ENCODE assay signal across 19 mouse cellular contexts in the genomic region with DNA sequence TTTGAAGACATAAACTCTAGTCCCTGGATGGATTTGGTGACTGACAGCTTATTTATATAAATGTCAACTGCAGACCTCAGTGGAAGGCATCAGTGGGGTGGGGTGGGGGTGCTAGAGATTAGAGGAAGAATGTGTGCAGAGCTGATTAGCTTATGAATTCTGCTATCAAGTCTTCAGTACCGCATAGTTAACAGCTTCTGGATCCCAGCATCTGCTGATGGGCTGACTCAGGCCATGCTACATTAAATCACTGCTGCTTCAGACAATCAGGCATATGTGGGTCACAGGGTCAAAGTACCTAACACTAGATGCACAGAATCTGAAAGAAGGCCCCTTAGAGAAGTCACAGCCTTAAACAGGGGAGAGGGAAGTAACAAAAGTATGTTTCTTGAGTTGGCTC.
DNase-seq lines count a peak whose midpoint lies in the region; ATAC-seq and TF ChIP-seq lines count a peak whose summit lies in the region.
"Had no signal": no experiment of that assay in that cellular context is flagged by ENCODE, and none has a peak within 500 bp of the region (broad histone marks: within the 10 kb centered on the region; RNA-seq: fewer than 3 reads in every experiment).

No protein-coding gene starts in this region.

- no peaks in the 10 kb centered on the region for H3K9me3 ChIP-seq in lung, embryonic 14.5 days (ENCODE audit: low read depth, low read length)
- no peaks in the 10 kb centered on the region for H3K9me3 ChIP-seq in midbrain, embryonic 13.5 days
- H3K9me3 ChIP-seq: embryonic facial prominence, embryonic 15.5 days; heart, embryonic 12.5 days; hindbrain, embryonic 15.5 days; kidney, embryonic 15.5 days had no signal

- no peak overlapping the region for H3K4me2 ChIP-seq in lung, embryonic 14.5 days
- no peak overlapping the region for H3K4me2 ChIP-seq in midbrain, embryonic 13.5 days (replicated peaks)
- H3K4me2 ChIP-seq: embryonic facial prominence, embryonic 15.5 days; heart, embryonic 12.5 days; hindbrain, embryonic 15.5 days; kidney, embryonic 15.5 days; liver, embryonic 11.5 days had no signal

- no peak overlapping the region for H3K9ac ChIP-seq in lung, embryonic 14.5 days
- no peak overlapping the region for H3K9ac ChIP-seq in midbrain, embryonic 13.5 days (replicated peaks)
- H3K9ac ChIP-seq: embryonic facial prominence, embryonic 15.5 days; heart, embryonic 12.5 days; hindbrain, embryonic 15.5 days; kidney, embryonic 15.5 days had no signal

- ATAC-seq in lung, embryonic 14.5 days (ENCODE audit: insufficient read depth), result no peak
- ATAC-seq in midbrain, embryonic 13.5 days, result peak; percentile 71
- ATAC-seq: intestine, embryonic 16.5 days had no signal

- no peaks in the 10 kb centered on the region for H3K4me1 ChIP-seq in lung, embryonic 14.5 days (ENCODE audit: insufficient read depth)
- peaks cover 36% of the 10 kb centered on the region for H3K4me1 ChIP-seq in midbrain, embryonic 13.5 days (replicated peaks)
- H3K4me1 ChIP-seq: embryonic facial prominence, embryonic 15.5 days; kidney, embryonic 15.5 days had no signal

- DNase-seq in lung, embryonic 14.5 days, result peak; percentile 9
- DNase-seq in lung, postnatal 14 days, result no peak
- DNase-seq in R1 (ENCODE audit: low read depth, low spot score), result peak; percentile 14
- DNase-seq in embryo, embryonic 10.5 days (ENCODE audit: low spot score), result peak; percentile 44
- DNase-seq in c-Kit-positive CD71-positive TER-119-positive erythroid progenitor cells, embryonic 14.5 days (ENCODE audit: low spot score), result no peak
- DNase-seq in frontal cortex, postnatal 36 days (ENCODE audit: low spot score in 2 of 2), result no peak
- DNase-seq: cerebellum, adult 9-11 months; heart, postnatal 14 days; kidney, postnatal 4 days; lung, adult 18-20 months; lung, postnatal 36 days; thymus, postnatal 36 days had no signal

- no peak overlapping the region for H3K4me3 ChIP-seq in lung, embryonic 14.5 days (ENCODE audit: low read depth, low read length)
- no peak overlapping the region for H3K4me3 ChIP-seq in midbrain, embryonic 13.5 days (replicated peaks)
- H3K4me3 ChIP-seq: embryonic facial prominence, embryonic 15.5 days; heart, embryonic 12.5 days; hindbrain, embryonic 15.5 days; kidney, embryonic 15.5 days had no signal

- no peak for TF ChIP-seq CTCF in lung, embryonic 14.5 days (IDR thresholded peaks at IDR 0.05; ENCODE audit: low read depth)

- no peak overlapping the region for H3K27ac ChIP-seq in lung, embryonic 14.5 days (ENCODE audit: low read depth)
- peak overlapping the region; percentile 69 for H3K27ac ChIP-seq in midbrain, embryonic 13.5 days
- H3K27ac ChIP-seq: embryonic facial prominence, embryonic 15.5 days; kidney, embryonic 15.5 days had no signal

- whole genome bisulfite sequencing in lung, embryonic 14.5 days, result 9% methylated on average over 1 of the region's 1 CpGs
- WGBS in midbrain, embryonic 13.5 days, result 6% methylated on average over 1 of the region's 1 CpGs

- no peaks in the 10 kb centered on the region for H3K27me3 ChIP-seq in lung, embryonic 14.5 days (ENCODE audit: insufficient read depth, low read length)
- H3K27me3 ChIP-seq in midbrain, embryonic 13.5 days, result no peaks in the 10 kb centered on the region
- H3K27me3 ChIP-seq: embryonic facial prominence, embryonic 15.5 days; heart, embryonic 12.5 days; hindbrain, embryonic 15.5 days; kidney, embryonic 15.5 days had no signal

- no peaks in the 10 kb centered on the region for H3K36me3 ChIP-seq in lung, embryonic 14.5 days (ENCODE audit: insufficient read depth)
- H3K36me3 ChIP-seq in midbrain, embryonic 13.5 days, result no peaks in the 10 kb centered on the region
- H3K36me3 ChIP-seq: embryonic facial prominence, embryonic 15.5 days; hindbrain, embryonic 15.5 days; kidney, embryonic 15.5 days had no signal

Comparison
In these comparisons a context has a peak if more than half of its experiments do, and no peak if none do; other contexts are left out.
1. DNase-seq: peak in lung, embryonic 14.5 days (single experiment), R1 (single experiment) and embryo, embryonic 10.5 days (single experiment); none in lung, postnatal 14 days (single experiment), c-Kit-positive CD71-positive TER-119-positive erythroid progenitor cells, embryonic 14.5 days (single experiment) and frontal cortex, postnatal 36 days (0 of 2).